Mouse (Mus musculus): ENCODE results near the gene Rab4a. TPM values are rescaled to one million over a fixed set of nuclear protein-coding genes. Genes with fewer than 3 reads are reported as not detected.
A peak's percentile ranks its signal among the peaks of the same experiment; 100 is the strongest.

Rab4a gene
- polyA plus RNA-seq, 1 experiment from 2014 or later: 65.9 TPM

DNA sequence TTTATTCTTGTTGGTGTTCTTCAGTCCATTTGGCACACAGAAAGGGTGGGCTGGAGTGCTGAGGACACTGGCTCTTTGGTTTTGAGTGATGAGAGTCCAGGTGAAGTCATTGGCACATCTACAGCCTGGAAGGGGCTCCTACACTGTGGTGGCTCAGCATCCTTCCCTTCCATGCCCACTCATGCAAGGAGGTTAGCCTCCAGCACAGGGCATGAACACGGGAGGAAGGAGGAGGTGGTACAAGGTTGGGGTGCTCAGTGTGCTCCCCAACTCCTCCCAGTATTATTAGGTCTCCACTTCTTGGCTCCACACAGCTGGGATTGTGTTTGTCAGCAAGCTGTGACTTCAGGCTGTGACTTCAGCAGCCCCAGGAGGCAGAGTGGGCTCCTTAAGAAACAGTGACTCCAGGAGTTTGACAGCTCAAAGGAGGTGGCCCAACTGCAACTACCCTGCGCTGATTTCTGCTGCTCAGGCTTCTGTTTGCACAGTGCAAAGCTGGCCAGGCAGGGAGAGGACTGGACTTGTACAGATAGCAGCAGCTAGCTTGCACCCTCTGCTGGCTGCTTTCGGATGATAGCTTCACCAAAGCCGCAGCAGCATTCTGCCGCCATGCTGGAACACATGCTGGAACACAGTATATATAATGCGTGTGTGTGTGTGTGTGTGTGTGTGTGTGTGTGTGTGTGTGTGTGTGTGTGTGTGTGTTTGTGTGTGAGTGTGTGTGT lies 22.1 kb upstream of the Rab4a start:
- Histone ChIP-seq H3K27ac (ENCODE audit: low read depth, low read length) (no peak overlapping the region), H3K27me3 (replicated peaks; ENCODE audit: control insufficient read depth, insufficient read depth, low read length) (peaks cover 5% of the 10 kb centered on the region; the same call in 1 of the 2 replicates), H3K9me3 (ENCODE audit: control insufficient read depth, low read length) (no peaks in the 10 kb centered on the region), H3K9ac (ENCODE audit: low read depth, low read length) (no peak overlapping the region), H3K4me2 (no peak overlapping the region), H3K4me1 (replicated peaks; ENCODE audit: control insufficient read depth, insufficient read depth, low read length) (peaks cover 17% of the 10 kb centered on the region), H3K4me3 (ENCODE audit: low read depth, low read length) (no peak overlapping the region), H3K36me3 (ENCODE audit: control insufficient read depth, insufficient read depth, low read length) (no peaks in the 10 kb centered on the region)
- DNase-seq (ENCODE audit: low spot score) (peak; percentile 71), ATAC-seq (replicated peaks; ENCODE audit: low FRiP score) (peak; percentile 79)
- WGBS: 15% methylated on average over 6 of the region's 6 CpGs

DNA sequence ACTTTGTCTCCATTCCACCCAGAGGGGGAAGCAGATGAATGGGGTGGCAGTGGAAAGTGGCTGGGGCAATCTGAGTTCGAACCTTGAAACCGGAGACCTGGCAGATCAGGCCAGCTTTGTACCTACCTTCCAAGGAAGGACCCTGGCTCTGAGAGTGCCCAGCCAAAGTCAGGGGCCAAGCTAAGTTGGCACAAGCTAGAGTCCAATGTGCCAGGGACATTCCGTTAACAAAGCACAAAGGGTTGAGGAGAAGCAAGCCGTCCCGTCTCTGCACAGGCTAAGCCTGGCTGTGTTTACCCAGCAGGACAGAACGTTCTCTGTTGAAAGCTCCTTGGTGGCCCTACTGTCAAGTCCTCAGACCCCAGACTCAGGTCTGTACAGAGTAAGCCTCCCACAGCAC lies 19.6 kb upstream of the Rab4a start:
- WGBS: 80% methylated on average over 6 of the region's 6 CpGs
- ATAC-seq (replicated peaks; ENCODE audit: low FRiP score): no peak

DNA sequence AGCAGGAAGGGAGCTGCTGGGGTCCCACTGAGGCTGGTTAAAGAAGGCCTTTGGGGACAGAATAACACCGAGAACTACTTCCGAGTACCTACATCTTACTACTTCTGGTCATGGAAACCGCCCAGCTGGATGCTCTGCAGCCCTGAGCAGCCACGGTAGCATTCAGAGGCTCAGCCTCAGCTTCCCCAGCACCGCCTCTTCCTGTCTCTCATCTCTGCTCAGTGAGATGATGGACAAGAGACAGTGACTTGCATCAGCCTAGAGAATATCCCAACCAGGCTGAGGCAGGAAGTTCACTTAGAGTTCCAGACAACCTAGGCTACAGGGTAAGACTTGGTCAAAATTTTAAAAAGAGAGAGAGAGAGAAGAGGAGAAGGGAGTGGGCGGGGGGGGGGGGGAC lies 19.1 kb upstream of the Rab4a start:
- H3K4me3 ChIP-seq (ENCODE audit: low read depth, low read length): no peak overlapping the region
- no peaks in the 10 kb centered on the region for H3K9me3 ChIP-seq (ENCODE audit: control insufficient read depth, low read length)
- no peak overlapping the region for H3K27ac ChIP-seq (ENCODE audit: low read depth, low read length)
- WGBS: 70% methylated on average over 6 of the region's 6 CpGs
- DNase-seq (ENCODE audit: low spot score) (no peak), ATAC-seq (replicated peaks; ENCODE audit: low FRiP score) (no peak)
- peaks cover 8% of the 10 kb centered on the region; the same call in 1 of the 2 replicates for H3K27me3 ChIP-seq (replicated peaks; ENCODE audit: control insufficient read depth, insufficient read depth, low read length)
- no peaks in the 10 kb centered on the region for H3K36me3 ChIP-seq (ENCODE audit: control insufficient read depth, insufficient read depth, low read length)
- H3K9ac ChIP-seq (ENCODE audit: low read depth, low read length): no peak overlapping the region
- H3K4me1 ChIP-seq (replicated peaks; ENCODE audit: control insufficient read depth, insufficient read depth, low read length): peaks cover 8% of the 10 kb centered on the region
- H3K4me2 ChIP-seq: no peak overlapping the region

More for the DNA sequence above, 19.6 kb upstream of the Rab4a start:
- peaks cover 8% of the 10 kb centered on the region; the same call in 1 of the 2 replicates for H3K27me3 ChIP-seq (replicated peaks; ENCODE audit: control insufficient read depth, insufficient read depth, low read length)
- DNase-seq (ENCODE audit: low spot score): no peak
- peaks cover 12% of the 10 kb centered on the region for H3K4me1 ChIP-seq (replicated peaks; ENCODE audit: control insufficient read depth, insufficient read depth, low read length)
- no peak overlapping the region for H3K9ac ChIP-seq (ENCODE audit: low read depth, low read length)
- no peak overlapping the region for H3K4me2 ChIP-seq
- H3K9me3 ChIP-seq (ENCODE audit: control insufficient read depth, low read length): no peaks in the 10 kb centered on the region
- no peak overlapping the region for H3K27ac ChIP-seq (ENCODE audit: low read depth, low read length)
- H3K4me3 ChIP-seq (ENCODE audit: low read depth, low read length): no peak overlapping the region
- no peaks in the 10 kb centered on the region for H3K36me3 ChIP-seq (ENCODE audit: control insufficient read depth, insufficient read depth, low read length)

DNA sequence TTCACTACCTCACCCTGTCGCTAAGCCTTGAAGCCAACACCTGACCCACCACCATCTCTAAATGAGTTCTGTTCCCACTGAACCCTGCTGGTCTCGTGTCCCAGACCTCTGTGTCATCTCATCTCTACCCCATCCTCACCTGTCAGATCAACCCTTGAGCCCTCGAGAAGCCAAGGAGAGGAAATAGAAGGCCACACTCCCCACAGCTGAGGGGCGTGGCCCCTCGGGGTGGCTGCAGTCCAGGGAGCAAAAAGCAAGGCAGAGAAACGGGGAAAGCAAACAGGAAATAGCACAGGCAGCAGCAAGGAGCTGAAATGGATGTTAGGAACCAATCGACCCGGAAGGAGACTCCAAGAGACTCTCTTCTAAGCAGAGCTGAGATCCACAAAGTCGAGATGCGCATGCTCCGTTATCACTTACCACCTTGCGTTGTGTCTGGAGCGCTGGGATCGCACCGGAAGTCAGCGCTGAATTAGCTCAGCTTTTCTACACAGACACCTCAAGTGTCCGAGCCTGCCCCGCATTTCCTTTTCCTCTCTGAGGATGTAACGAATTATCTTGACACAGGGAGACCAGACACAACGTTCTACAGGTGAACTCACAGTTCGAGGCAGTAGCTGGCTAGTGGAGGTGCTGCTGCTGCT lies 18.4 kb upstream of the Rab4a start:
- WGBS: 31% methylated on average over 21 of the region's 21 CpGs
- no peak for ATAC-seq (replicated peaks; ENCODE audit: low FRiP score)
- Histone ChIP-seq H3K9ac (ENCODE audit: low read depth, low read length) (peak overlapping the region; percentile 34; the same call in 1 of the 2 replicates), H3K4me3 (ENCODE audit: low read depth, low read length) (peak overlapping the region; percentile 27), H3K27ac (ENCODE audit: low read depth, low read length) (no peak overlapping the region), H3K9me3 (ENCODE audit: control insufficient read depth, low read length) (no peaks in the 10 kb centered on the region), H3K4me1 (replicated peaks; ENCODE audit: control insufficient read depth, insufficient read depth, low read length) (peaks cover 8% of the 10 kb centered on the region), H3K27me3 (replicated peaks; ENCODE audit: control insufficient read depth, insufficient read depth, low read length) (peaks cover 6% of the 10 kb centered on the region; the same call in 1 of the 2 replicates), H3K4me2 (peak overlapping the region; percentile 60), H3K36me3 (ENCODE audit: control insufficient read depth, insufficient read depth, low read length) (no peaks in the 10 kb centered on the region)
- no peak for DNase-seq (ENCODE audit: low spot score)

GRCm38 (mm10) chr8:123788416-123789170 lies 17.2 kb upstream of the Rab4a start:
- Histone ChIP-seq H3K4me3 (ENCODE audit: low read depth, low read length) (no peak overlapping the region), H3K27ac (ENCODE audit: low read depth, low read length) (no peak overlapping the region), H3K9me3 (ENCODE audit: control insufficient read depth, low read length) (no peaks in the 10 kb centered on the region), H3K4me2 (no peak overlapping the region), H3K4me1 (replicated peaks; ENCODE audit: control insufficient read depth, insufficient read depth, low read length) (peaks cover 10% of the 10 kb centered on the region), H3K36me3 (ENCODE audit: control insufficient read depth, insufficient read depth, low read length) (no peaks in the 10 kb centered on the region), H3K9ac (ENCODE audit: low read depth, low read length) (no peak overlapping the region), H3K27me3 (replicated peaks; ENCODE audit: control insufficient read depth, insufficient read depth, low read length) (peaks cover 6% of the 10 kb centered on the region; the same call in 1 of the 2 replicates)
- no peak for ATAC-seq (replicated peaks; ENCODE audit: low FRiP score)
- 56% methylated on average over 14 of the region's 14 CpGs for WGBS
- no peak for DNase-seq (ENCODE audit: low spot score)

DNA sequence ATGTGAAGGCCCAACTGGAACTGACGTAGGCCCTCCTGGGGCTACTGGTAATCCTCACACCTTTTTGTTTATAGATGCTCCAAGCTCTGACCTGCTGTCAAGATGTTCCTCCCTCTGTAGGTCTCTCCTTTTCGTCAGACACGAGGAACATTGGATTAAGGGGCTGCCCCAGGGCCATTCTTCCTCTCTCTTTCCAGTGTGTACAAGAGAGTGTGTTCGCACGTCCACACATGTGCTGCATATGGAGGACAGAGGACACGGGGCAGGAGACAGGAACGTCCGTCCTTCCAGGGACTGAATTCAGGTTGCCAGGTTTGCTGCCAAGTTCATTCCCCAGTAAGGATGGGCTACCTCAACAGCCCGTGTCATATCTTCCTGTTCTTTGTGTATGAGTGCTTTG lies 16.3 kb upstream of the Rab4a start:
- Histone ChIP-seq H3K36me3 (ENCODE audit: control insufficient read depth, insufficient read depth, low read length) (no peaks in the 10 kb centered on the region), H3K27ac (ENCODE audit: low read depth, low read length) (no peak overlapping the region), H3K4me2 (no peak overlapping the region), H3K4me1 (replicated peaks; ENCODE audit: control insufficient read depth, insufficient read depth, low read length) (peaks cover 8% of the 10 kb centered on the region), H3K27me3 (replicated peaks; ENCODE audit: control insufficient read depth, insufficient read depth, low read length) (peaks cover 6% of the 10 kb centered on the region; the same call in 1 of the 2 replicates), H3K9me3 (ENCODE audit: control insufficient read depth, low read length) (no peaks in the 10 kb centered on the region), H3K9ac (ENCODE audit: low read depth, low read length) (no peak overlapping the region), H3K4me3 (ENCODE audit: low read depth, low read length) (no peak overlapping the region)
- ATAC-seq (replicated peaks; ENCODE audit: low FRiP score): no peak
- DNase-seq (ENCODE audit: low spot score): no peak
- 75% methylated on average over 9 of the region's 9 CpGs for WGBS

DNA sequence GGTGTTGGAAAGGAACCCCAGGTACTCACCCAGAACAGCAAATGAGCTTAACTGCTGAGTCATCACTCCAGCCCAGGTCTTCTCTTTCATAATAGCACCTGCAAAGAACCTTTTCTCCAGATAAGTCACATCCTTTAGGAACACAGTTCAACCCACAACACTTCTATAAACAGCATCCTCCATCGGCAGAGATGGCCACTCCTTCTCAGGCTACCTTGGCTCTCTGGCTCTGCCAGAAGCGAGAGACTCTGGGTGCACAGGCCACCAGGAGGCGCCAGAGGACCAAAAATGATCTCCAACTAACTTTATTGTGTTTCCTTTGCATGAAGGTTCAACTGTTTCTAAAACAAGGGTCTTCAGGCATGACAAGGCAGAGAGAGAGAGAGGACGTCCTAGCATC lies 15.8 kb upstream of the Rab4a start:
- Histone ChIP-seq H3K27me3 (replicated peaks; ENCODE audit: control insufficient read depth, insufficient read depth, low read length) (peaks cover 6% of the 10 kb centered on the region; the same call in 1 of the 2 replicates), H3K4me1 (replicated peaks; ENCODE audit: control insufficient read depth, insufficient read depth, low read length) (peaks cover 8% of the 10 kb centered on the region), H3K4me2 (no peak overlapping the region), H3K27ac (ENCODE audit: low read depth, low read length) (no peak overlapping the region), H3K36me3 (ENCODE audit: control insufficient read depth, insufficient read depth, low read length) (no peaks in the 10 kb centered on the region), H3K9ac (ENCODE audit: low read depth, low read length) (no peak overlapping the region), H3K4me3 (ENCODE audit: low read depth, low read length) (no peak overlapping the region), H3K9me3 (ENCODE audit: control insufficient read depth, low read length) (no peaks in the 10 kb centered on the region)
- no peak for ATAC-seq (replicated peaks; ENCODE audit: low FRiP score)
- 0% methylated on average over 4 of the region's 4 CpGs for WGBS
- DNase-seq (ENCODE audit: low spot score): peak; percentile 85

- H3K4me1 ChIP-seq (replicated peaks; ENCODE audit: control insufficient read depth, insufficient read depth, low read length): peaks cover 9% of the 10 kb centered on the region
These were observed 14.5 kb upstream of the Rab4a start for GRCm38 (mm10) chr8:123791101-123791844.

More at GRCm38 (mm10) chr8:123791101-123791844, 14.5 kb upstream of the Rab4a start:
- DNase-seq (ENCODE audit: low spot score) (no peak), ATAC-seq (replicated peaks; ENCODE audit: low FRiP score) (no peak)
- H3K36me3 ChIP-seq (ENCODE audit: control insufficient read depth, insufficient read depth, low read length): no peaks in the 10 kb centered on the region
- no peaks in the 10 kb centered on the region for H3K9me3 ChIP-seq (ENCODE audit: control insufficient read depth, low read length)
- H3K4me2 ChIP-seq: no peak overlapping the region
- no peak overlapping the region for H3K9ac ChIP-seq (ENCODE audit: low read depth, low read length)
- H3K27me3 ChIP-seq (replicated peaks; ENCODE audit: control insufficient read depth, insufficient read depth, low read length): 0 out of 2 replicates have a peak, but pooled peaks cover 3% of the 10 kb centered on the region
- no peak overlapping the region for H3K4me3 ChIP-seq (ENCODE audit: low read depth, low read length)
- WGBS: 80% methylated on average over 16 of the region's 16 CpGs
- no peak overlapping the region for H3K27ac ChIP-seq (ENCODE audit: low read depth, low read length)

Measured in liver, embryonic 11.5 days (tissue).